Mouse (Mus musculus) frontal cortex, adult (tissue): ENCODE measurements around the gene Prl2a1.
"Not testable (repeated sequence)": the region's sequence is repeated elsewhere in the genome, so short reads cannot be mapped to it uniquely, and the experiment has no call there.

Experiments used
- ATAC-seq: cut with Nextera tagmentation; 2 replicates; pipeline ENCODE4 v1.9.2; 2017; ENCODE audit warnings: mild to moderate bottlenecking, moderate library complexity, mixed read lengths; ENCODE audit not compliant: low TSS enrichment

Gene Prl2a1

GRCm38 (mm10) chr13:27801354-27801753 is at the start of gene Prl2a1:
TSS of gene Prl2a1 (plus strand) at chr13:27801654.
- no peak for ATAC-seq

- not testable (repeated sequence) for ATAC-seq
Measured at GRCm38 (mm10) chr13:27780704-27781103, 20.8 kb upstream of the Prl2a1 start, which contains the start of gene Prl7c1. TSS of gene Prl7c1 (minus strand) at chr13:27780804.

GRCm38 (mm10) chr13:27799303-27799702 is 2.2 kb upstream of the Prl2a1 start:
- no peak for ATAC-seq

GRCm38 (mm10) chr13:27802765-27803164 is 1.3 kb downstream of the Prl2a1 start:
- no peak for ATAC-seq

GRCm38 (mm10) chr13:27849042-27849441 is 47.6 kb downstream of the Prl2a1 start, which contains the start of gene Prl2c1:
TSS of gene Prl2c1 (plus strand) at chr13:27849342.
- ATAC-seq: no peak
